In the genomic region with DNA sequence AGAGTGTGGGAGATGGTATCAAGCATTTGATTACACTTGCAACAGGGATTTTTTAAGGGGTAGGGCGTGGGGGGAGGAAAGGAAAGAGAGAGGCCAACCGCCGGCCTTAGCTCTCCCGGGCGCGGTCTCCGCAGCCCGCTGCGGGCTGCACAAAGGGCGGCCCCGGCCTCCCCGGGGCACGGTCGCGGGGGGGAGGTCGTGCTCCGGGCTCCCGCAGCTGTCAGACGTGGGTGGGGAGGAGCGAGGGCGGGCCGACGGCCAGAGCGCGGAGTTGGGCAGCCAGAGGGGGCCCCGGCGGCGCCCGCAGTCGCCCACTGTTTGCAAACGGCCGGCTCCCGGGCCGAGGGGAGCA, we compare ENCODE assay signal across 8 mouse cellular contexts.
DNase-seq lines count a peak whose midpoint lies in the region; ATAC-seq and TF ChIP-seq lines count a peak whose summit lies in the region.

No protein-coding gene starts in this region.

- H3K36me3 ChIP-seq in C2C12 (ENCODE audit: control insufficient read depth, insufficient read depth): no peaks in the 10 kb centered on the region
- no peaks in the 10 kb centered on the region for H3K36me3 ChIP-seq in intestine, embryonic 16.5 days (ENCODE audit: control insufficient read depth, insufficient read depth, low read length)

- peak; percentile 80 to 93 for DNase-seq in adrenal gland, adult (ENCODE audit: inconsistent age in 2 of 2, low spot score in 1 of 2)
- DNase-seq in adrenal gland, adult 8-10 months: no peak
- DNase-seq in B cell, adult 2 months: no peak
- DNase-seq in embryo, embryonic 9.5 days (ENCODE audit: extremely low spot score): no peak

- peak; percentile 12 for ATAC-seq in intestine, embryonic 16.5 days
- peak; percentile 15; the same call in 1 of the 2 replicates for ATAC-seq in megakaryocyte, adult 5-6 weeks (ENCODE audit: poor library complexity, severe bottlenecking)

- H3ac ChIP-seq in C2C12 (ENCODE audit: control insufficient read depth, insufficient read length, low read depth): peak overlapping the region; percentile 84

- WGBS in intestine, embryonic 16.5 days: under 1% methylated on average over 34 of the region's 34 CpGs

- H3K9ac ChIP-seq in intestine, embryonic 16.5 days (ENCODE audit: low read depth, low read length): peak overlapping the region; percentile 87

- H3K27ac ChIP-seq in embryonic fibroblast, embryonic 13.5 days (ENCODE audit: insufficient read depth, low read length): peak overlapping the region; percentile 89
- H3K27ac ChIP-seq in intestine, embryonic 16.5 days (ENCODE audit: low read length): peak overlapping the region; percentile 86

- TF ChIP-seq CTCF in C2C12 (IDR thresholded peaks at IDR 0.05; ENCODE audit: control insufficient read depth, insufficient read depth, insufficient read length): no peak
- TF ChIP-seq CTCF in embryonic fibroblast, embryonic 13.5 days (IDR thresholded peaks at IDR 0.05; ENCODE audit: borderline replicate concordance, insufficient read depth, low read length): no peak

- H3K79me2 ChIP-seq in C2C12 (ENCODE audit: control insufficient read depth, insufficient read depth): peaks cover 33% of the 10 kb centered on the region

- peak overlapping the region; percentile 97 for H3K4me2 ChIP-seq in intestine, embryonic 16.5 days (ENCODE audit: low read depth, low read length)

- H3K4me1 ChIP-seq in embryonic fibroblast, embryonic 13.5 days (ENCODE audit: control insufficient read depth, insufficient read depth, low read length): peaks cover 10% of the 10 kb centered on the region; the same call in 1 of the 2 replicates
- H3K4me1 ChIP-seq in intestine, embryonic 16.5 days (ENCODE audit: control insufficient read depth, insufficient read depth, low read length): peaks cover 59% of the 10 kb centered on the region

- H3K9me3 ChIP-seq in intestine, embryonic 16.5 days (ENCODE audit: control insufficient read depth, low read length): no peaks in the 10 kb centered on the region

- TF ChIP-seq POLR2A in embryonic fibroblast, embryonic 13.5 days (IDR thresholded peaks at IDR 0.05; ENCODE audit: low read depth, low read length): no peak; the same call in 1 of the 2 replicates

- H3K27me3 ChIP-seq in C2C12 (ENCODE audit: control insufficient read depth, insufficient read depth, insufficient read length): no peaks in the 10 kb centered on the region
- H3K27me3 ChIP-seq in intestine, embryonic 16.5 days (replicated peaks; ENCODE audit: control insufficient read depth, insufficient read depth, low read length): 0 out of 2 replicates have a peak, but pooled peaks cover 3% of the 10 kb centered on the region

- H3K4me3 ChIP-seq in C2C12 (ENCODE audit: insufficient read depth, poor library complexity, severe bottlenecking): peak overlapping the region; percentile 55
- H3K4me3 ChIP-seq in embryonic fibroblast, embryonic 13.5 days (ENCODE audit: insufficient read depth, low read length): peak overlapping the region; percentile 82
- H3K4me3 ChIP-seq in intestine, embryonic 16.5 days (ENCODE audit: low read length): peak overlapping the region; percentile 75

- peaks cover 8% of the 10 kb centered on the region for H3K79me3 ChIP-seq in C2C12 (ENCODE audit: low read depth)

TF ChIP-seq in C2C12, 6 proteins besides CTCF, POLR2A, EP300 and RAD21:
- no peak for TF ChIP-seq MAX (IDR thresholded peaks at IDR 0.05)
- no peak for TF ChIP-seq MYOD1 (IDR thresholded peaks at IDR 0.05; ENCODE audit: control insufficient read depth, insufficient read length, low read depth)
- TF ChIP-seq FOSL1 (IDR thresholded peaks at IDR 0.05; ENCODE audit: insufficient read depth, low read length, poor library complexity, severe bottlenecking): no peak
- TF ChIP-seq CEBPB (IDR thresholded peaks at IDR 0.05; ENCODE audit: low read depth): no peak
- TF ChIP-seq MYOG (IDR thresholded peaks at IDR 0.05; ENCODE audit: control insufficient read depth, extremely low read depth, insufficient read length): no peak
- no peak for TF ChIP-seq USF1 (IDR thresholded peaks at IDR 0.05; ENCODE audit: low read depth)

Comparison
In these comparisons a context has a peak if more than half of its experiments do, and no peak if none do; other contexts are left out.
1. DNase-seq: peak in adrenal gland, adult (2 of 2); none in adrenal gland, adult 8-10 months (single experiment), B cell, adult 2 months (0 of 2) and embryo, embryonic 9.5 days (single experiment).
2. Peak in every context shown above with its lines, with median percentiles within 50 percentile points of each other: H3K4me3 ChIP-seq.